In genomic region chr2:69531528-69532055, GRCm38 (mm10) we compare ENCODE assay signal across 11 mouse cellular contexts. TPM values are rescaled to one million over a fixed set of nuclear protein-coding genes. Genes with fewer than 3 reads are reported as not detected.
DNase-seq lines count a peak whose midpoint lies in the region; ATAC-seq and TF ChIP-seq lines count a peak whose summit lies in the region.
"Had no signal": no experiment of that assay in that cellular context is flagged by ENCODE, and none has a peak within 500 bp of the region (broad histone marks: within the 10 kb centered on the region; RNA-seq: fewer than 3 reads in every experiment).

No protein-coding gene starts in this region.

- no peak overlapping the region for H3K4me3 ChIP-seq in lung, embryonic 14.5 days (ENCODE audit: low read depth, low read length)
- H3K4me3 ChIP-seq in hindbrain, embryonic 10.5 days: no peak overlapping the region
- no peak overlapping the region for H3K4me3 ChIP-seq in myocyte

- TF ChIP-seq POLR2A in myocyte (IDR thresholded peaks at IDR 0.05; ENCODE audit: insufficient read length, low read depth): no peak

- DNase-seq in lung, embryonic 14.5 days: peak; percentile 12
- no peak for DNase-seq in lung, postnatal 25 days (ENCODE audit: low spot score)
- peak; percentile 23 for DNase-seq in embryo, embryonic 11 days
- DNase-seq in hindbrain, embryonic 10.5 days (ENCODE audit: low spot score): peak; percentile 23
- DNase-seq in gastrocnemius, postnatal 10 days: no peak
- no peak for DNase-seq in testis, postnatal 10 days (ENCODE audit: low spot score)
- no peak for DNase-seq in urinary bladder, adult 2 months (ENCODE audit: low spot score)
- DNase-seq: right cerebral cortex, postnatal 25 days; thymus, postnatal 14 days had no signal

- 36% methylated on average over 3 of the region's 3 CpGs for WGBS in lung, embryonic 14.5 days
- 18% methylated on average over 3 of the region's 3 CpGs for WGBS in hindbrain, embryonic 10.5 days

- no peak overlapping the region for H3ac ChIP-seq in myocyte (ENCODE audit: control insufficient read depth, insufficient read length)

- peak; percentile 49; the same call in 1 of the 2 replicates for ATAC-seq in lung, embryonic 14.5 days (ENCODE audit: insufficient read depth)

- H3K27ac ChIP-seq in lung, embryonic 14.5 days (ENCODE audit: low read depth): no peak overlapping the region
- peak overlapping the region; percentile 75 for H3K27ac ChIP-seq in hindbrain, embryonic 10.5 days

- H3K36me3 ChIP-seq in lung, embryonic 14.5 days (ENCODE audit: insufficient read depth): no peaks in the 10 kb centered on the region
- peaks cover 17% of the 10 kb centered on the region for H3K36me3 ChIP-seq in hindbrain, embryonic 10.5 days
- H3K36me3 ChIP-seq in myocyte (ENCODE audit: control insufficient read depth, insufficient read depth): no peaks in the 10 kb centered on the region

- H3K27me3 ChIP-seq in lung, embryonic 14.5 days (ENCODE audit: insufficient read depth, low read length): no peaks in the 10 kb centered on the region
- no peaks in the 10 kb centered on the region for H3K27me3 ChIP-seq in hindbrain, embryonic 10.5 days (ENCODE audit: insufficient read depth, poor library complexity, severe bottlenecking)
- H3K27me3 ChIP-seq in myocyte (ENCODE audit: control insufficient read depth, insufficient read depth, insufficient read length): no peaks in the 10 kb centered on the region
- H3K27me3 ChIP-seq: CH12.LX had no signal

- no peaks in the 10 kb centered on the region for H3K79me2 ChIP-seq in myocyte (ENCODE audit: control insufficient read depth, insufficient read depth)

- no peak overlapping the region for H3K4me2 ChIP-seq in lung, embryonic 14.5 days
- H3K4me2 ChIP-seq in myocyte (ENCODE audit: low read depth): peak overlapping the region; percentile 0

- no peak for TF ChIP-seq CTCF in lung, embryonic 14.5 days (IDR thresholded peaks at IDR 0.05; ENCODE audit: low read depth)

- H3K9me3 ChIP-seq in lung, embryonic 14.5 days (ENCODE audit: low read depth, low read length): no peaks in the 10 kb centered on the region
- H3K9me3 ChIP-seq in hindbrain, embryonic 10.5 days: no peaks in the 10 kb centered on the region

- H3K9ac ChIP-seq in lung, embryonic 14.5 days: no peak overlapping the region

- H3K4me1 ChIP-seq in lung, embryonic 14.5 days (ENCODE audit: insufficient read depth): no peaks in the 10 kb centered on the region
- peaks cover 31% of the 10 kb centered on the region for H3K4me1 ChIP-seq in hindbrain, embryonic 10.5 days (replicated peaks)

TF ChIP-seq in myocyte, 11 proteins besides CTCF, POLR2A, EP300 and RAD21:
- TF ChIP-seq TCF12 (IDR thresholded peaks at IDR 0.05; ENCODE audit: insufficient read depth, poor library complexity, severe bottlenecking) (no peak), CEBPB (IDR thresholded peaks at IDR 0.05; ENCODE audit: insufficient read depth, poor library complexity, severe bottlenecking) (0 out of 2 replicates have a peak, but pooled peaks have one; percentile 22), REST (IDR thresholded peaks at IDR 0.05; ENCODE audit: insufficient read depth, insufficient read length) (no peak), SRF (IDR thresholded peaks at IDR 0.05; ENCODE audit: control insufficient read depth, insufficient read length, low read depth) (no peak), POLR2AphosphoS2 (IDR thresholded peaks at IDR 0.05; ENCODE audit: insufficient read length, low read depth) (no peak)

RNA-seq across cellular contexts. Expression of gene Lrp2, which starts 54.3 kb away (rescaled TPM):
- 1.1 and 1.5 TPM in 2 replicates for polyA plus RNA-seq in lung, embryonic 14.5 days (2014; fragmentation: Nextera tagmentation; extraction: Ambion mirVana)
- 1.8 and 2.0 TPM in 2 replicates for polyA plus RNA-seq in hindbrain, embryonic 10.5 days (2016; fragmentation: Nextera tagmentation; extraction: Ambion mirVana)
- 0.07 TPM for polyA plus RNA-seq in myocyte (2012; fragmentation: generic; extraction: Trizol)
- total RNA-seq in gastrocnemius, postnatal 10 days (2021): under 1 TPM in 1 of 2 experiments, not detected in 1; 0.02 TPM
- polyA plus RNA-seq in urinary bladder, adult 2 months (2012; rRNA removed): 0.19 and 0.22 TPM in 2 replicates

Comparison
In these comparisons a context has a peak if more than half of its experiments do, and no peak if none do; other contexts are left out.
1. DNase-seq: peak in lung, embryonic 14.5 days (single experiment), embryo, embryonic 11 days (single experiment) and hindbrain, embryonic 10.5 days (single experiment); none in lung, postnatal 25 days (single experiment), gastrocnemius, postnatal 10 days (single experiment), testis, postnatal 10 days (single experiment) and urinary bladder, adult 2 months (single experiment).